Mouse (Mus musculus) liver, embryonic 12.5 days (tissue): Measurements from ENCODE around the gene Ubr4. TPM values are rescaled to one million over a fixed set of nuclear protein-coding genes. Genes with fewer than 3 reads are reported as not detected.
A peak's percentile ranks its signal among the peaks of the same experiment; 100 is the strongest.
"Not testable (repeated sequence)": the region's sequence is repeated elsewhere in the genome, so short reads cannot be mapped to it uniquely, and the experiment has no call there.

Experiments
- ATAC-seq: fragments of 200-750 bp; cut with Nextera tagmentation; 2 replicates; pipeline ENCODE4 v1.8.0; 2017; ENCODE audit warnings: moderate number of reproducible peaks, mild to moderate bottlenecking, moderate library complexity
- H3K27ac ChIP-seq: fragments of 300-500 bp; sonication (generic); 2 replicates; pipeline ENCODE4 v1.5.1; 2016; ENCODE audit warnings: mild to moderate bottlenecking
- H3K27me3 ChIP-seq: fragments of 300-500 bp; sonication (generic); replicated peaks from 2 replicates; pipeline ENCODE4 v1.6.1; 2016; ENCODE audit warnings: mild to moderate bottlenecking, moderate library complexity
- H3K36me3 ChIP-seq: fragments of 300-500 bp; sonication (generic); 2 replicates; pipeline ENCODE4 v1.6.1; 2016; ENCODE audit warnings: mild to moderate bottlenecking, moderate library complexity
- H3K4me1 ChIP-seq: fragments of 300-500 bp; sonication (generic); 2 replicates; pipeline ENCODE4 v1.6.1; 2016
- H3K4me2 ChIP-seq: fragments of 300-500 bp; sonication (generic); 2 replicates; pipeline ENCODE4 v1.6.1; 2016; ENCODE audit warnings: mild to moderate bottlenecking, moderate library complexity
- H3K4me3 ChIP-seq: fragments of 300-500 bp; sonication (generic); 2 replicates; pipeline ENCODE4 v1.5.1; 2016; ENCODE audit warnings: mild to moderate bottlenecking, moderate library complexity
- H3K9ac ChIP-seq: fragments of 300-500 bp; sonication (generic); 2 replicates; pipeline ENCODE4 v1.6.1; 2016; ENCODE audit warnings: mild to moderate bottlenecking, moderate library complexity
- H3K9me3 ChIP-seq: fragments of 300-500 bp; sonication (generic); replicated peaks from 2 replicates; pipeline ENCODE4 v1.6.1; 2016; ENCODE audit warnings: mild to moderate bottlenecking, moderate library complexity
- WGBS: fragments of 180-500 bp; shearing (Covaris S2); methylation state at CpG from one replicate; pipeline ENCODE4 v1.1.7; 2016; ENCODE audit not compliant: insufficient replicate concordance; 5-methylcytosine and 5-hydroxymethylcytosine counted together
- polyA plus RNA-seq: library from polyadenylated mRNA; unstranded; fragments of >200 nt; fragmentation: Nextera tagmentation; extraction: Ambion mirVana; gene quantifications from 2 replicates; pipeline ENCODE4 v1.2.1, GENCODE M21; 2016

Ubr4 gene
- polyA plus RNA-seq, 1 experiment from 2014 or later = 54.7 TPM

DNA sequence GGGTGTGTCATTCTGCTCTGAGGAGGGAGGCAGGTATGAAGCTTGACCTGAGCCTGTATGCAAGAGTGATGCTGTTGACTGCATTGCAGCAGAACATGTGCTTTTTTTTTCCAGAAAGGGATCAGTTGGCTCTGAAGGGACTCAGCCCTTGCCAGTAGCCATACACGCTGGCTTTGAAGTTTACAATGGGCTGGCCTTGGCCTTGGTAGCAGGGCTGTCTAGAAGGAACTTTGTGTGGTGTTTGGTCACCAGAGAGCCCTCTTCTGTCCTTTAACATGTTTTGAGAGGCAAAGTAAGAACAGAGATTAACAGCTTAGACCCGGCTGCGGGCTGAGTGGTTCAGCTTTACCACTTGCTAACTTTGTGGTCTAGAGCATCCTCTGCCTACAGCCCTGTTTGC, 14.9 kb downstream of the Ubr4 start:
- no peak overlapping the region for H3K27ac ChIP-seq
- no peaks in the 10 kb centered on the region for H3K9me3 ChIP-seq
- 92% methylated on average over 3 of the region's 3 CpGs for WGBS
- no peaks in the 10 kb centered on the region for H3K27me3 ChIP-seq
- H3K4me2 ChIP-seq = no peak overlapping the region
- no peak for ATAC-seq
- peaks cover 4% of the 10 kb centered on the region for H3K4me1 ChIP-seq
- peaks cover 100% of the 10 kb centered on the region for H3K36me3 ChIP-seq
- H3K4me3 ChIP-seq = no peak overlapping the region
- no peak overlapping the region for H3K9ac ChIP-seq

DNA sequence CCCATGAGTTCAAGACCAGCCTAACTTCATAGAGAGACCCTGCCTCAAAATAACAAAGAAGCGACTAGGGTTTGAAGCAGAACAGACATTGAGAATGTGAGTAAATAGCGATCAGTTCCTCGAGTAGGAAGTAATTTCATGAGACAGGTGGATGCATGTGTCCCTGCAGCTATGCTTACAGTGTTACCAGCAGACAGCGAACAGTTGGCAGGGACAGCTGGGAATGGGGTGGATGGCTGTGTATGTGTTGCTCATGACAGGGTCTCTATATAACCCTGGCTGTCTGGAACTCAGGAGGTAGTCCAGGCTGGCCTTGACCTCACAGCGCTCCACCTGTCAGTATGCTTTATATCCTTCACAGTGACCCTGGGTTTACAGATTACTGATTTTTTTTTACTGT, 15.6 kb downstream of the Ubr4 start:
- H3K9ac ChIP-seq = no peak overlapping the region
- H3K9me3 ChIP-seq = no peaks in the 10 kb centered on the region
- no peak overlapping the region for H3K4me3 ChIP-seq
- no peaks in the 10 kb centered on the region for H3K4me1 ChIP-seq
- WGBS = 88% methylated on average over 5 of the region's 5 CpGs
- H3K27ac ChIP-seq = no peak overlapping the region
- H3K4me2 ChIP-seq = no peak overlapping the region
- H3K36me3 ChIP-seq = peaks cover 100% of the 10 kb centered on the region
- ATAC-seq = no peak
- no peaks in the 10 kb centered on the region for H3K27me3 ChIP-seq

DNA sequence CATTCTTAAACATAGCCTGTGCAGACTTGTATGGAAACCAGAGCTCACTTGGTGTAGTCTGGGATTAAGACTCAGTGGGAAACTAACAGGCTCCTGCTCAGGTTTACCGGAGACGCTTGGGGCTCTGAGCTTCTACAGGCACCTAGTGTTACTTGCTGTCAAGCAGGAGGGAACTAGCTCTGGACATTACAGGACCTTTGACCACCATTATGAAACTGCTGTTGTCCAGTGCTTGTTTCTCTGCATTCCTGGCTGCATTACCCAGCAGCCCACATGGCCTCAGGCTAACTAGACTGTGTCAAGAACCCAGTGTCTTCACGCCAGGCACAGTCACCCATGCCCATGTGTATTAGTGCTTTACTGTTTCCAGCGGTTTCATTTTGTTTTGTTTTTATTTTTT, 20.7 kb downstream of the Ubr4 start:
- ATAC-seq = no peak
- Histone ChIP-seq H3K36me3 (peaks cover 99% of the 10 kb centered on the region), H3K27ac (no peak overlapping the region), H3K9ac (no peak overlapping the region), H3K4me3 (no peak overlapping the region), H3K4me2 (no peak overlapping the region), H3K4me1 (no peaks in the 10 kb centered on the region), H3K27me3 (no peaks in the 10 kb centered on the region), H3K9me3 (no peaks in the 10 kb centered on the region)
- WGBS = 87% methylated on average over 4 of the region's 4 CpGs

DNA sequence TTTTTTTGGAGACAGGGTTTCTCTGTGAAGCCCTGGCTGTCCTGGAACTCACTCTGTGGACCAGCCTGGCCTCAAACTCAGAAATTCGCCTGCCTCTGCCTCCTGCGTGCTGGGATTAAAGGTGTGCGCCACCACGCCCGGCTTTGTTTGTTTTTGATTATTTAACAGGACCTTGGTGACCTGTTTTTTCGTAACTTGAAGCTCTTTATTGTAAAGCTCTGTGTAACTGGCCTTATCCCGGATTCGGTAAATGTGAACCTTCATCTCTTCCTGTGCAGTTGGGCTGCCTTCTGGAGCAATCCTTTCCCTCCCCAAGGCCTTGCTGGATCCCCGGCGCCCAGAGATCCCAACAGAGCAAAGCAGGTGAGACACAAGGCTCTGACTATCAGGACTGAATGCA, 21.1 kb downstream of the Ubr4 start:
- H3K4me1 ChIP-seq = no peaks in the 10 kb centered on the region; the same call in 1 of the 2 replicates
- no peaks in the 10 kb centered on the region for H3K27me3 ChIP-seq
- WGBS = 87% methylated on average over 10 of the region's 10 CpGs
- H3K4me3 ChIP-seq = no peak overlapping the region
- H3K9me3 ChIP-seq = no peaks in the 10 kb centered on the region
- H3K9ac ChIP-seq = no peak overlapping the region
- no peak overlapping the region for H3K4me2 ChIP-seq
- no peak for ATAC-seq
- H3K36me3 ChIP-seq = peaks cover 99% of the 10 kb centered on the region
- H3K27ac ChIP-seq = no peak overlapping the region

DNA sequence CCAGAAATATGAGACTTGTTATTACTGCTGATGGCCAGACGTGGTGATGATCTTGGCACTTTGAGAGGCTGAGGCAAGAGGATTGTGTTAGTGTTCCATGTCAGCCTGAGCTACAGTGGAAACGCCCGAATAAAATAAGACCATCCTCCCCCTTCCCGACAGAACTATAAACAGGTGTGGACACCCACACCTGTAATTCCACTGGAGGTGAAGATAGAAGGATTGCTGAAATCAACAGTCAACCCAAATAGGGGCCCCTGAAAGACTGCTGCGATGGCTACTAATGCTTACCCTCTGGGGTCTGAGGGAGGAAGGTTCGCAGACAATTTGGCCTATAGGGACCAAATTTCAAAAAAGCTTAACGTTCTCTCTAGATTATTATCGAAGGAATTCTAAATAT, 27.3 kb downstream of the Ubr4 start:
- Histone ChIP-seq H3K36me3 (peaks cover 44% of the 10 kb centered on the region), H3K4me2 (peak overlapping the region; percentile 90), H3K9ac (peak overlapping the region; percentile 88), H3K27ac (peak overlapping the region; percentile 96), H3K4me1 (peaks cover 43% of the 10 kb centered on the region), H3K9me3 (no peaks in the 10 kb centered on the region), H3K4me3 (peak overlapping the region; percentile 88), H3K27me3 (no peaks in the 10 kb centered on the region)
- no peak for ATAC-seq
- 5% methylated on average over 8 of the region's 8 CpGs for WGBS

- peak; percentile 93 for ATAC-seq
- H3K4me2 ChIP-seq = peak overlapping the region; percentile 90
- peak overlapping the region; percentile 88 for H3K9ac ChIP-seq
- WGBS = 2% methylated on average over 54 of the region's 54 CpGs
- peaks cover 40% of the 10 kb centered on the region for H3K36me3 ChIP-seq
- H3K9me3 ChIP-seq = no peaks in the 10 kb centered on the region
- H3K27me3 ChIP-seq = no peaks in the 10 kb centered on the region
- peaks cover 48% of the 10 kb centered on the region for H3K4me1 ChIP-seq
- H3K27ac ChIP-seq = peak overlapping the region; percentile 96
- peak overlapping the region; percentile 88 for H3K4me3 ChIP-seq
Measured at GRCm38 (mm10) chr4:139380207-139380748, 27.9 kb downstream of the Ubr4 start.

DNA sequence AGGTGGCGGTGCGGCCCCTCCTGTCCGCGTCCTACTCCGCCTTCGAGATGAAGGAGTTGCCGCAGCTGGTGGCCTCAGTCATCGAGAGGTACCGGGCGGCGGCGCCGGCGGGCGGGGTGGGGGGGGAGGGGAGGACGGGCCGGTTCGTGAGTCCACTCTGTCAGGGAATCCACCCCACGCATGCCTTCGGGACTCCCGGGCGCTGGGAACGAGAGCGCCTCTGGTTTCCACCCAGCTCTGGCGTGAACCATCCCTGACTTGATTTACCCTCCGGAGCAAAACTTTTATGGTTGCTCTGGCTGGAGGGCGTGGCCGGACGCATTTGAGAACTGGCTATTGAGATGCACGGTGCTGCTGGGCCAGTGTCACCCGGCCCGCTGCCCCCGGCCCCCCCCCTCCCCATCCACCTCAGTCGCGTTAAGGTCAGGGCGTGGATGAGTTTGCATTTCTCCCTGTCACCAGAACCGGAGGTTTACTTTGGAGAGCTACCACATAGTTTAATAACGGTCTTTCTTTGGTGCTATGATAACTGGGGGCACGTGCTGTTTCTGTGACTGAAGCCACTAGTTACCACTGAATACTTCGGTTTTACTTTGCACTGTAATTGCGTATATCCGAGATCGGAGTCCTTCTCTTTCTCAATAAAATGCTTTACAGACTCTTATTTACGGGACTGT, 28.5 kb downstream of the Ubr4 start:
- peak overlapping the region; percentile 88 for H3K9ac ChIP-seq
- peak overlapping the region; percentile 88 for H3K4me3 ChIP-seq
- peaks cover 40% of the 10 kb centered on the region for H3K36me3 ChIP-seq
- H3K4me1 ChIP-seq = peaks cover 54% of the 10 kb centered on the region
- H3K27ac ChIP-seq = peak overlapping the region; percentile 96
- H3K27me3 ChIP-seq = no peaks in the 10 kb centered on the region
- H3K9me3 ChIP-seq = no peaks in the 10 kb centered on the region
- WGBS = 1% methylated on average over 44 of the region's 44 CpGs
- peak; percentile 58 for ATAC-seq
- H3K4me2 ChIP-seq = peak overlapping the region; percentile 90

DNA sequence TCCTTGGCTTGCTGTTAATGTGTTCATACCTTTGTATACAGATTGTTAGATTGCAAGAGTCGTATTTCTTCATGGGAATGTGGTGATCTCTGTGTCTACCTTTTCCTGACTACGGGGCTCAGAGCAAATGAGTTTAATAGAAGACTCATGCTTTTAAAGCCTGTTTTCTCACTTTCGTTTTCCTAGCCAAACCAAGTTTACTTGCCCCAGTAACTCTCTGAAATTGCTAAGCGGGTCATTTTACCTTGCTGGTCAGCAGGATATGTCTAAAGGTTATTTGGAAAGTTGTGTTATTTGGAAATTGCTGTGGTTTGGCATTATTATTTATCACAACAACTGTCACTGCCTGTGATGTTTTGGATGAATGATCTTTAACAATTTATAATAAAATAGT, 29.0 kb downstream of the Ubr4 start:
- peak overlapping the region; percentile 88 for H3K4me3 ChIP-seq
- H3K4me2 ChIP-seq = peak overlapping the region; percentile 90
- no peak for ATAC-seq
- WGBS = 23% methylated on average over 4 of the region's 4 CpGs
- H3K27ac ChIP-seq = peak overlapping the region; percentile 96
- H3K9ac ChIP-seq = peak overlapping the region; percentile 88
- no peaks in the 10 kb centered on the region for H3K27me3 ChIP-seq
- H3K36me3 ChIP-seq = peaks cover 35% of the 10 kb centered on the region
- H3K4me1 ChIP-seq = peaks cover 59% of the 10 kb centered on the region
- H3K9me3 ChIP-seq = no peaks in the 10 kb centered on the region

GRCm38 (mm10) chr4:139382231-139382630, 29.8 kb downstream of the Ubr4 start:
- Histone ChIP-seq H3K9ac (peak overlapping the region; percentile 88), H3K27me3 (no peaks in the 10 kb centered on the region), H3K27ac (peak overlapping the region; percentile 85), H3K4me1 (peaks cover 67% of the 10 kb centered on the region), H3K4me3 (peak overlapping the region; percentile 88), H3K9me3 (no peaks in the 10 kb centered on the region), H3K4me2 (peak overlapping the region; percentile 90), H3K36me3 (peaks cover 27% of the 10 kb centered on the region)
- ATAC-seq = peak; percentile 28
- 31% methylated on average over 7 of the region's 7 CpGs for WGBS

GRCm38 (mm10) chr4:139385841-139386240, 33.4 kb downstream of the Ubr4 start:
- not testable (repeated sequence) for H3K4me2 ChIP-seq, H3K4me3 ChIP-seq, ATAC-seq, H3K9me3 ChIP-seq, H3K9ac ChIP-seq, H3K27me3 ChIP-seq
- H3K27ac ChIP-seq = 0 out of 2 replicates have a peak overlapping the region, but pooled peaks have one; percentile 66
- H3K36me3 ChIP-seq = peaks cover 38% of the 10 kb centered on the region
- peaks cover 74% of the 10 kb centered on the region for H3K4me1 ChIP-seq
- WGBS = 88% methylated on average over 5 of the region's 5 CpGs

DNA sequence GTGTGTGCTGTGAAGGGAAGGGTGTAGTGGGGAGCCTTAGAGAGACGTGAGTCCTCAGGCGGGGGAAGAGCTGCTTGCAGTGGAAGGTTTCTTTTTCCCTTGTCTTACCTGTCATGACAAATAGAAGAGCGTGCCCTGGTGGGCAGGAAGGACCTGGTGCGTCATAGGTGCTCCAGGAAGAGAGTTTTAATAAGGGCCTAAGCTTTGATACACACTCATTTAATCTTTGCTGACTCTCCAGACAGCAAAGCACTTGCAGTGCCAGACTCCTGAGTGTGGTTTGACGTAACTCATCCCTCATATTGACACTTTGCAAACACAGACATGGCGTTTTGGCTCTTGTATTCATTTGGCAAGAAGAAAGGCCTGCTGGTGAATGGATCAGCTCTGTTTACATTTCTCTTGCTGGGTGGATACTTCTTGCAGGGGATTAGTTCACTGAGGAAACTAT, 34.5 kb downstream of the Ubr4 start:
- Histone ChIP-seq H3K4me1 (peaks cover 69% of the 10 kb centered on the region), H3K36me3 (peaks cover 49% of the 10 kb centered on the region), H3K4me2 (peak overlapping the region; percentile 35), H3K27ac (peak overlapping the region; percentile 66), H3K9ac (no peak overlapping the region), H3K4me3 (no peak overlapping the region), H3K27me3 (no peaks in the 10 kb centered on the region), H3K9me3 (no peaks in the 10 kb centered on the region)
- no peak for ATAC-seq
- 71% methylated on average over 6 of the region's 6 CpGs for WGBS

DNA sequence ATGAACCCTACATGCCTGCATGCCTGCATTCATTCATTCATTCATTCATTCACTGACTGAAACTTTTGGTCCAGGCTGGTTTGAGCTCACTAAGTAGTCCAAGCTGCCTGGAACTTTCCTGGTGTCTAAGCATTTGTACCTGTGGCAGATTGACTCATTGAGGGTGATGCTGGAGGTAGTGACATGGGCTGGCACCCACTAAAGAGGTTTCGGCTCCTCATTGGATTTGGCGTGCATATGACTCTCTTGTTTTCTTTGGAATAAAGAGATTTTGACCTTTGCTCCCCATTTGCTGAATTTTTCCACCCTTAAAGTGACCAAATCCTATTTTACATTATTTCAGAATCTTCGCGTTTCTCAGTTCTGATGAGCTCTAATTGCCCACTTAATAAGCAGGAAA, 37.1 kb downstream of the Ubr4 start:
- H3K36me3 ChIP-seq = peaks cover 72% of the 10 kb centered on the region
- no peak overlapping the region for H3K27ac ChIP-seq
- H3K27me3 ChIP-seq = no peaks in the 10 kb centered on the region
- H3K9me3 ChIP-seq = no peaks in the 10 kb centered on the region
- WGBS = 83% methylated on average over 4 of the region's 4 CpGs
- H3K9ac ChIP-seq = no peak overlapping the region
- H3K4me3 ChIP-seq = no peak overlapping the region
- no peak for ATAC-seq
- no peak overlapping the region for H3K4me2 ChIP-seq
- H3K4me1 ChIP-seq = peaks cover 45% of the 10 kb centered on the region
